Mouse (Mus musculus) layer of hippocampus, postnatal 36 days (tissue): ENCODE measurements at regions not wholly inside any gene's neighbourhood (a gene's known extent, or its start where the extent isn't known, plus 50 kb on each side); places are given as distances from the start of the nearest gene placed in this dataset.

ENCODE experiments used
- DNase-seq, 2 experiments: peaks; one replicate each; pipeline ENCODE4 v3.0.0; 2022

DNA sequence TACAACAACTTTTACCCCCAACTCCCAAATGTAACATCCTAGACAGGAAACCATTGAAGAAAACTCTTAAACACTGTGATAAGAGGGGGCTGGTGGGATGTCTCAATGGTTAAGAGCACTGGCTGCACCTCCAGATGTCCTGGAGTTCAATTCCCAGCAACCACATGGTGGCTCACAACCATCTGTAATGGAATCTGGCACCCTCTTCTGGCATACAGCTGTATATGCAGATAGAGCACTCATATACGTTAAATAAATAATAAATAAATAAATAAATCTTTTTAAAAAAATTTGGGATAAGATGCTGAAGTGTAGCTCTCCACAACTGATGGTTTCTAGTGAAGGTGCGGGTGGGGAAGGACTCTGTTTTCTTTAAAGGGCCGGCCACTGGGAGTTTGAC, 69.3 kb downstream of the Kctd15 start:
- no peak for DNase-seq

DNA sequence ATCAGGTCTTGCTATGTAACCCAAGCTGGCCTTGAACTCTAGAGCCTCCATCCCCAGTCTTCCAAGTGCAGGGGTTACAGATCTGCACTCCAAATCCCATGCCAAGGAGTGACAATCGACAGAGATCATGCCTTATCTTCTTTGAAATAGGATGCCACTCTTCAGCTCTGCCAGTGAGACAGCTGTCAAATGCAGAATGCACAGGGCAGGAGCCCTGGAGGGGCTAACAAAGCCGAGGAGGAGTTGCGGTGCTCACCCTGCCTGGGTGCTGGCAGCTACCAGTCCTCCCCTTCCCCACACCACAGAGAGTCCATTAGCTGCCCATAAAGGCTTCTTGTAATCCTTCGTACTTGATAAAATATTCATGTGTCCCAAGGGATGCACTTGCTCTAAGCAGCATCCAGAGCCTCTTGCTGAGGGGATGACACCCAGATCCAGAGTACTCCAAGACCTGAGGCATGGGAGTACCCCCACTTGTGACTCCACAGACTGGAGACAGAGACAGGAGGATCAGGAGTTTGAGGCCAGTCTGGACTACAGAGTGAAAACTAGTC, 71.1 kb downstream of the Kctd15 start:
- no peak for DNase-seq

DNA sequence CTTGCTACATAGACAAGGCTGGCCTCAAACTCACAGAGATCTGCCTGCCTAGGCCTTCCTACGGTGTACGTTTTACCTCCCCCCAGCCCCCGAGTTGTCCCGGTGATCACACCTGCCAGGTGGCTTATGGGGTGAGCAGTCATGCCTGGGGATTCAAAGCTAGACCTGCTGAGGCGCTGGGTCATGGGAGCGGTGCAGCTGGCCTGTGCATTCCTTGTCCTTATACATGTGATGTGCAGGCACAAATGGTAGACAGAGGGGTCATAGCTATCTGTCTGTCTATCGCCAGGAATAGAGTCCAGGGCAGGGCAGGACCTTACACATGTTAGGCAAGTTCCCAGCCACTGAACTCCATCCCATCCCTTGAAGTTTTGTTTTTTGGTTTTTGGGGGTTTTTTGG, 71.7 kb downstream of the Kctd15 start:
- no peak for DNase-seq

DNA sequence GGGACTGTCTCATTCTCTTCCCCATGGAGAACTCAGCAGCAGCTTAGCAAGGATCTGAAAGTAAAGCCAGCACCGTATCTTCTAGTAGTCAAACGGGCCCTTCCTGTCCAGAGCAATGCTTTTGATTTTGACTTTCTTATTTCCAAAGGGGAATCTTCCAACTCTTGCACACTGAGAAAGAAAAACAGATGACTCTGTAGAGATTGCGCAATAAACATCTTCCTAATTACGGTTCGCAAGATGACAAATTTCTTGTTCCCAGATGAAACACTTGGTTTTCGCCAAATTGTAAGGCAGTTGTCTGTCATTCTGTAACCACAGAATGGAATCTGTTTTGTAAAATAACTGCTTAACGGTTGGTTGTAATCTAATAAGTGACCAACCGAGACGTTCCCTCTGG, 75.7 kb downstream of the Kctd15 start:
- DNase-seq: no peak

DNA sequence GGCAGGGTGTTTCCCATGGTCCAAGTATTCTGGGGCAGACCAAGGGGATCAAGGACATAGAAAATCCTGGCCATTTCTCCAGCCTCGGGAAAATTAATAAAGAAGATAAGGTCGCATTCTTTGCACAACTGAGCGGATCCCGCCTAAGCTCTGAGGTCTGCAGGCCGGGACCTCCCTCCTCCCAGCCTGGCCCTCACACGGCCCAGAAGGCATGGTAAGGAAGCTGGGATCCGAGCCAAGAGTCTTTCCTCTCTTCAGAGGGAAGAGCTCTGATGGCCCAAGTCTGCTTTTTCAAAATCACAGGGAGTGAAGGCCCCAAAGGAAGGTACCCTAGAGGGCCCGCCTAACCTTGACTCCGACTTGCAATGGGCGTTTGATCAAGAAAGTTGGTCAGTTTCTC, 85.2 kb downstream of the Kctd15 start:
- no peak for DNase-seq

DNA sequence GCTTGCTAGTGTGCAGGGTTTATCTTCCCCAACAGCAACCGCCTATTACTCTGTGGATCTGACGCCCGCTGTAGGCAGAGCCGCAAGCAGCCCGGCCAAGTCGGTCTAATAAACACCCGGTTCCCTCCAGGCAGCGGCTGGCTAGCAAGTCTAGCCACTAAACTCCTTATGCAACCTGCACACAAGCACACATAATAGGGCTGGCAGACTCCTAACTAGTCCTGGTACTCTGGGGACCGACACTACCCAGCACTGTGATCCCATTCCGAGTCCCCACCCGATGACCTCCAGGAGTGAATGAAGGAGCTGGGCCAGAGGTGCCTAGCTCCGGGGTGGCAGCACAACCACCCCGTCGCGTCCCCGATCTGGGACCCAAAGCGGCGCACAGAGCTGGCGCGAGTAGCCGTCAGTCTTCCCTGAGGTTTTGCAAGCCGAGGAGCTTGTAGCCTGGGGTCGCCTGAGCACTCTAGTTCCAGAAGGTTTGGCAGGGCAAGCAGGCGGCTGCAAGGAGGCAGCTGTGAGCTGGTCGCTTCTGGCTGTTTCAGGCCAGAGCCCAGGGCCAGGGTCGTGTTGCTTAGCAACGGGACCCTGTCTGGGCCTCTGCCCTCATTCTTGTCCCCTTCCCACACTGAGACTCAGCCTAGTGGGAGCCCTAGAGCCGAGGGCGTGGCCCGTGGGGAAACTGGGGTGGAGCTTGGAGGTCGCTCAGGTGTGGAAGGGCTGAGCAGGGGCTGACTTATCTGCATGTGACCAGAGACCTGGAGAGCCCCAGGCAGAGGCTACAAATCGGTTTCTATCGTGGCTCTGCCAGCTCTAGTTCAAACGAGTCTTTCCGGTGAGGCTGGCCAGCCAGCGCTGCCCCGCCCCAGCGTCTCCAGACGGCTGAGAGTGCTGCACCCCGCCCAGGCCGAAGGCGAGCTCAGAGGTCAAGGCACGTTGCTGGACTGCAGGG, 86.1 kb downstream of the Kctd15 start:
- peak; percentile 19 to 29 for DNase-seq

DNA sequence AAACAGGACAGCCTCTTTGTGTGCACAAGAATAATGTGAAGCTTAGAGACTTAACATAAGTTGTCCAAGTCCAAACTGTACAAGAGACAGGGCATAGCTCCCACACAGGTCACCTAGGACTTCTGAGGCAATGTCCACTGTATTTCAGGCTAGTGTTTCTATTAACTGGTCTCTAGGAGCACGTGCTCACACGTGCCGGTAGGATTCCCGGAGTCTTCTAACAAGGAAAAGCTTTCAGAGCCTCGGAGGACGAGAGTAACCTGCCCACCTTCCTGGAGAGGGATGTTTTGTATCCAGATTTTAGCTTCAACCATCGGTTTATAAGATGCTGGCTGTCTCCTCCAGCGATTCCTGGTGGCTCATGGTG, 86.8 kb downstream of the Kctd15 start:
- DNase-seq: no peak

DNA sequence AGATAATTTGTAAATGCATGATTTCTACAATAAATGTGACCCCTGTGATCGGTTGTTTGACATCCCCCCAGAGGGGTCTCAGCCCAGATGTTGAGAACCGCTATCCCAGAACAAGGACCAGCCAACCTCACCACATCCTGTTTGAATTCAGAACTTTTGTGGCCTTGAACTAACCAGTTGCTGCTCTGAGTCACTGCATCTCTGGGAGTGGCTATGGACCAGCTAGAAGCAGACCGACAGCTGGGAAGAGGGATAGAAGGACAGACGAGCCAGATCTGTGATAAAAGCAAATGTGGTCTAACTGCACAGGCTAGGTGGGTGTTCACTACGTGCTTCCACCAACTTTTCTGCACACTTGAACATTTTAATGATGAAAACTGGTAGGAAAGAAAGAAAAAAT, 89.0 kb downstream of the Kctd15 start:
- DNase-seq: no peak

DNA sequence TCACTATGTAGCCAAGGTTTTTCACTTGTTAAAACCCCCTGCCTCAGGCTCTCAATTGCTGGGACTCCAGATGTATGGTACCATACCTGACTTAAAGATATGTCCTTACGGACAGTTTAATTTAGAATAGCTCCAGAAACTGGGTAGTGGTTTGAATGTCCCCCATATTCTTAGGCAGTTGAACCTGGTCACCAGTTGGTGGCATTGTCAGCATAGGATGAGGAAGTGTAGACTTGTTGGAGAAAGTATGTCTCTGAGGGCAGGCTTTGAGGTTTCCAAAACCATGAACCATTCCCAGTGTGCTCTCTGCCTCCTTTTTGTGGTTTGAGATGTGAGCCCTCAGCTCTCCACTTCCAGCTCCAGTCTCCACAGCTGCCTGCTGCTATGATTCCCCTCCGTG, 94.4 kb downstream of the Kctd15 start:
- DNase-seq: no peak

DNA sequence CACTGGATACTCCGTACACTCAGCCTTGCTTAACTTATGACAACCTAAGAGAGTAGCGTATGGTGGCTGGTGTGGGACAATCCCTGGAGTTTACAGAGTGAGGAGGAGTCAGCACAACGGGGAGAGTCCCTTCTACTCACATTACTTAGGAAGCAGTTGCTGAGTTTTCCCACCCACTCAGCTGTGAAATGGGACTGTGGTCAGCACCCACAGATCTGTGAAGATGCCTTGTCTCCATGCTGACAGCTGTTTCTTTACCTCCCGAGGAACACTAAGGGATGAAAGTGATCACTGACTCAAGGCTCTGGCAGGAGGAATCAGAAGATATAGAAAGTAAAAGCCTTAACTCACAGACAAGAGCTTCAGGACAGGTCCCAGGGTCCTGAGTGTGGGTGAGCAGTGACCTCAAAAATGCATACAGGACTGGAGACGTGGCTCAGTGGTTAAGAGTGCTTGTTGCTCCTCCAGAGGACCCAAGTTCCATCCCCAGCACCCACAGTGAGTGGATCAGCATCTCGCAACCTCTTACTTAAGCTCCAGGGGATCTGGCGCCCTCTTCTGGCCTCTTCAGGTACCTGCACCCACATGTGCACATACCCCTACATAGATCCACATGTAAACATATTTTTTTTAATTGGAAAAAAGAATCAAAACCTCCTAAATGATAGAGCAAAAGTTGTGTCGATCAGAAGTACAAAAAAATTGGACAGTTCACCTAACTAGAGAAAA, 97.8 kb downstream of the Kctd15 start:
- no peak for DNase-seq

DNA sequence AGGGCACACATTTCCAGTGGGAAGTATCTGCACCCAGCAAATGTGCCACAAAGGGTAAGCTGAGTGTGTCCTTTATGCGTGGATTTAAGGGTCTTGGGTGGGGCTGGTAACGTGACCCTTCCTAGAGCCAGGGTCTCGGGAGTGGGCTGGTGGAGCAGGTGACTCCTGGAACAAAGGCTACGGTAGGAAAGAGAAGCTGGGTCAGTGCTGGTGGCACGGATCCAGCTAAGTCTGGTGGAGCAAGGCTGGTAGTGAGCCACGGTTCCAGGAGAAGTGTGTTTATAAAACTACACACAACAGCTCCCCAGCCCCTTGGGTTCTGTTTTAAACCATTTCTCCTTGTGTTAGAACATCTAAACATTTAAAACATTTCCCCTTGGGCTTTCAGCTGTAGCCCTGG, 101.3 kb downstream of the Kctd15 start:
- no peak for DNase-seq

DNA sequence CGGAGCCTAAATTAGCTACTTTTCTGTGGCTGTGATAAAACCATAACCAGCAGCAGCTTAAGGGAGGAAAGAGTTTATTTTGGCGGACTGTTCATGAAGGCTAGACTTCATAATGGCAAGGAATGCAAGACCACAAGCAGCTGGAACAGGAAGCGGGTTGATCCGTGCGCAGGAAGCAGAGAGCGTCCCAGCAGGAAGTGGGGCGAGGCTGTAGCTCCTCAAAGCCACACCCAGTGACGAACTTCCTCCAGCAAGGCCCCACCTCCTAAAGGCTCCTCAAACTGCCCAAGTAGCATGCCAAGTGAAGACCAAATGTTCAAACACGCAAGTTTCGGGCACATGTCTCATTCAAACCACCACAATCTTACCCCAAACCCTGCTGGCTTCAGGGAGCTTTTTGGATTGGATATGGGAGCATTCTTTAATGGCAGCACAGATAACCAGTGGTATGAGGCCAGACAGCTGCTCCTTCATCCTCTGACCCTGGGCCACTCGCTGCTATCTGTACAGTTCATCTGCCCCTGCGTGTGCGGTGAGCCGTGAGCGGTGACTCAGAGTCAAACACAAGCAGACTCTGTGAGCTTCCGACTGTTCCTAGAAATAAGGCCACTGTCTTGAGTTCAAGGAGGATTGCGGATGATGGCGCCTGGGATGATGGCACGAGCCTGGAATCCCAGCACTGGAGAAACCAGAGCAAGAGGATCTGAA, 109.8 kb downstream of the Kctd15 start:
- no peak for DNase-seq

DNA sequence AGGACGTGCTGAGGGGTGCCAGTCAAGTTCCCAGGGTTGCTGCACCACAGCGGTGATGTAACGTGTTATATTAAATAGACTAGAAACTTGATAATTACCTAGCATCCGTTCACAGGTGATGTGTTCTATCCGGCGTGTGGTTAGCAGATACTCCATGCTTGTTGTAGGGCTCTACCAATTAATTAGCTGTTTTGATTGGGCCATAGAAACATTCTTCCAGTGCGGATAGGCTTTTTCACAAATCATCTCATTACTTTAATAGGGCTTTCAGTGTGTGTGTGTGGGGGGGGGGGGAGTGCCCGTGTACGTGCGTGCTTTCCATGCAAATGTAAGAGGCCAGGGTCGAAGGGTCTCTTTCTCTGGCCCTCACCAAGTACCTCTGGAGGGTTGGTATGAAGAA, 110.6 kb downstream of the Kctd15 start:
- DNase-seq: no peak

DNA sequence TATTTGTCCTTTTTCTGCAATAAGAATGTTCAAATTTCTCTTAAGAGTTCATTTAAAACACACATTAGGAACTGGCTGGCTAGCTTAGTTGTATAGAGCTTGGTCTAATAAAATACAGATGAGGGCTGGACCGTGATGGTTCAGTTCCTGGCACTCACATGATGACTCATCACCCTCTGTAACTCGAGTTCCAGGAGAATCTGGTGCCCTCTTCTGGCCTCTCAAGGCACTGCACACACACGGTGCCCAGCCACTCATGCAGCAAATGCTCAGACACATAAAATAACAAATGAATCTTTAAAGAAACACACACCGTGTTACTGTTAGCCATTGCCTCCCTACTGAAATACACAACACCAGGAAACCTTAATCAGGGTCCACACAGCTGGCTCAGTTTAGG, 114.6 kb downstream of the Kctd15 start:
- DNase-seq: no peak

DNA sequence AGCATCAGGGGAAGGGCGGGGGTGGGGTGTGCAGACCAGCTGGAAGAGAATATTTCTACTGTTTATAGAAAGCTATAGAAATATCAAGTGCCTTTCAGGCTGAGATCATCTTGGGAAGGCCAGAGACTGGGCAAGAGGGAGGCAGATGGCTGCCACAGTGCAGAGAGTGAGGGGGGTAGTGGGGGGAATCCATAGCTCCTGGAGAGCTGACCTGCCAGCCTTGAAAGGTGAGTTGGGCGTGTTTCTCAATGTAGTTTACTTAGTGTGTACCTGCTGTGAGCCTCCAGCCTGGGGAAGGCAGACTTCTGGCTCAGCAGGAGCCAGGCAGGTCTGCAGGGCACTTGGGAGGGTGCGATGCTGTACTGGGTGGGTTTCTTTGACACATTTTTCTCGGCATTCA, 115.5 kb downstream of the Kctd15 start:
- no peak for DNase-seq

DNA sequence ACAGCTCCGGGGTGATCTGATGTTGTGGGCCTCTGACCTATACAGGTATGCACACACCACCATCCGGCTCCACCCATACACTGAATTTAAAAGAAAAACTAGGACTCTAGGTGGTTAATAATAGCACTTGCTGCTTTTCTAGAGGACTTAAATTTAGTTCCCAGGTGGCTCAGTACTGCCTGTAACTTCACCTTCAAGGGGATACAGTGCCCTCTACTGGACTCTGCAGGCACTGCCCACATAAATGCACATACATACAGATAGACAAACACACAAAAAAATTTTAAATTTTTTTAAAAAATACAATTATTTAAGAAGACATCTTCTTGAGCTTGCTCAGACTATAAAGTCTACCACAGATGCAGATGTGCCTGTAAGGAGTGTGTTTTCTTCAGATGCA, 116.7 kb downstream of the Kctd15 start:
- no peak for DNase-seq

DNA sequence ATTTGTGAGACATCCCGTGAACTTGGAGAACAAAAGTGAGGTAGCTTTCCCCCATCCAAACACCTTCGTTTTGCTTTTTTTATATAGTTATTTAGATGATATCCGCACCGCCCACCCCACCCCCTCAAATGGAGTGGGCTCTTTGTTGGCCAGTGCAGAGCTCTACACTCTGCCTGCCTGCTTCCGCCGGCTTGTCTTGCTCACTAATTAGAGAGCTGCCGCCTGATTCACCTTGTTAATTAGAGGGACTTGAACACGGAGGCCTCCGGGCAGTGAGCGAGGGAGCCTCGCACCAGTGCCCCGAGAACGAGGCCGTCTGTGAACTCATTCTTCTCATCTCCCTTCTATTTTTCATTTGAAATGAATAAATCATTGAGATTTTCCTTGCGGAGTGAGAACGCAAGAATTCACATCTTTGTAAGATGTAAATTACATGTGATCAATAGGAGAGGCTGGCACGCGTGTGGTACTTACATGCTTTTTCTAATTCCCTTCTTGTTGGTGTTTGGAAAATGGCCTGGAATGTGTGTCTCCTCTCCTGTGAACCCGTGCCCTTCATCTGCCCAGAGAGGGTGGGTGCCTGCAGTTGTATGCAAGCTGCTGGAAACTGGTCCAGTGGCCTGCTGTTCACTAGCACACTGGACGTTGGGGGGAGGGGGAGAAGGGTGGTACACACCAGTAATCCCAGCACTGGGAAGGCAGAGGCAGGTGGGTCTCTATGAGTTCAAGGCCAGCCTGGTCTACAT, 118.0 kb downstream of the Kctd15 start:
- DNase-seq: no peak

DNA sequence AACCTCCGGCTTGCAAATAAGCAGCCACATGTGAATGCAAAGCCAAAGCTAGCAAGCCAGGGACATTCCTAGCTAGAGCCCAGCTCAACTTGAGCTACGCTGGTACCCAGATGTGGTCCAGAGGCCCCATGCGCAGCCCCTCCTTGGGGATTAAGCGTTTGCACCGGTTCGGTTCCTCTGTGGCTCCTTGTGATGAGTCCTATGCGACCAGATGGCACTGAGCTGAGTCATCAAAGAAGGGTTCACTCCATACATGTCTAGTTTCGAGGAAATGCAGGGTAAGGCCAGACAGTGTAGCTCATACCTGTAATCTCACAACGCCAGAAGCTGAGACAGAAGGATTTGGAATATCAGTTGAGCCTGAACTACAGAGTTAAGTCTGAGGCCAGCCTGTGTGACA, 119.4 kb downstream of the Kctd15 start:
- no peak for DNase-seq

DNA sequence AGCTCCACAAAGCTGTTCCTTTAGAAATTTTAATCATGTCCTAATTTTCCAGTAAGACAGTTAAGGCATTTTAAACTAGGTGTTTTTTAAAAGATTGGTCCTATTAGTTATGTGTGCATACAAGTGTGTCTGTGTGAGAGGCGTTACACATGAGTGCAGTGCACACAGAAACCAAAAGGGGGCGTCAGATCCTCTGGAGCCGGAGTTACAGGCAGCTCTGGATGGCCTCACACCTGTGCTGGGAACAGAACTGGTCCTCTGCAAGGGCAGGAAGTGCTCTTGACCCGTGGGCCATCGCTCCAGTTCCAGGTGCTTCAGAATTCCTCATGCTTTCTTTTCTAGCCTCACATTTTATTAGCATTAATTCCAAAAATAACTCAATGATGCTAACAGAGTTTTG, 122.3 kb downstream of the Kctd15 start:
- DNase-seq: no peak

DNA sequence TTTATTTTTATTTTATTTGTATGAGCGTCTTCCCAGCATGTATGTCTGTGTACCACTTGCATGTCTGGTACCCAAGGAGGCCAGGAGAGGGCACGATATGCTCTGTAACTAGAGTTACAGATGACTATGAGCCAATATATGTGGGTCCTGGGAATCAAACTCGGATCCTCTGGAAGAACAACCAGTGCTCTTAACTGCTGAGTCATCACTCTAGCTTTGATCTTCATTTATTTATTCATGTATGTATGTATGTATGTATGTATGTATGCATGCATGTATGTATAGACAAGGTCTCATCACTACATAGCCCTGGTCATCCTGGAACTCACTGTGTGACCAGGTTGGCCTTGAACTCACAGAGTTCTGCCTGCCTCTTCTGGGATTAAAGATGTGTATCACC, 124.9 kb downstream of the Kctd15 start:
- DNase-seq: no peak

DNA sequence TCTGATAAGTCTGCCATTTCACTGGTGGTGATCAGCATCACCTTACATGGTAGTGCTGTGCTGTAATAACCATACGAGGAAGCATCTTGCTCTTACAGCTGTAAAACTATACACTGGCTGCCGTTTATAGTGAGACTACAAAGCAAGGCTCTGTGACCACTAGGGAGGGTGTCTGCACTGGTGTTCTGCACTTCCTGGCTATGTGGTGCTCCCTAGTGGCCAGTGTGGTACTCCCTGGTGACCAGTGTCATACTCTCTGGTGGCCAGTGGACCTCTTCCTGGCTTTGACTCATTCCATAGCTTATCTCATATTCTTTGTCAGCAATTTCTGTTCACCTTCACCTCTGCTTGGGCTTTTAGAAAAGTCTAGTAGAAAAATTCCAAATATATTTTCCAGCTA, 114.7 kb upstream of the Lsm14a start:
- no peak for DNase-seq

DNA sequence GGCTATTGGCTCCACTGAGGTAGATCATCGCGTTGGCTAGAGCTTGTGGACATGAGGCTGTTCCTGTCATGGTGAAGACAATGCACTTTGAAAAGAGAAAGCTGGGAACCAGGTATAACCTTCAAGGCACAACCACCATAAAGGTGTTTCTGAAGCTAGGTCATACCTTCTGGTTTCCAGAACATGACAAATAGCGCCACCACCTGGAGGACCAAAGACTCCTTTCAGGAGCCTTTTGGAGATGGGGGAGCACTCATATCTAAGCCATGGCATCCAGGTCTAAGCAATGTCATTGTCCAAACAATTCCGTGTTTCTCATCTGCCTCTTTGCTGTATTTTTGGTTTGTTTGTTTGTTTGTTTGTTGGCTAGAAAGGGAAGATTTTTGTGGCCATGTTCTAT, 113.7 kb upstream of the Lsm14a start:
- no peak for DNase-seq
